Mouse (Mus musculus) lung, adult 2 months (tissue): ENCODE data around the gene Cmtm6. TPM values are rescaled to one million over a fixed set of nuclear protein-coding genes. Genes with fewer than 3 reads are reported as not detected.

ENCODE experiments used
- DNase-seq: peaks from one replicate; pipeline ENCODE4 v3.0.0; 2022
- H3K4me1 ChIP-seq: fragments of 200-500 bp; 2 replicates; pipeline ENCODE4 v1.6.1; 2011; ENCODE audit warnings: low read length; ENCODE audit not compliant: control insufficient read depth, insufficient read depth
- H3K4me3 ChIP-seq: fragments of 200-500 bp; replicated peaks from 2 replicates; pipeline ENCODE3; 2011; ENCODE audit warnings: low read depth, mild to moderate bottlenecking, control low read depth, low read length; ENCODE audit errors: extremely low read depth
- CTCF ChIP-seq: fragments of 200-500 bp; IDR thresholded peaks from 2 replicates; pipeline ENCODE4 v1.5.1; 2011; ENCODE audit warnings: mild to moderate bottlenecking, low read length, control low read depth; ENCODE audit not compliant: insufficient read depth
- POLR2A ChIP-seq: fragments of 200-500 bp; IDR thresholded peaks from 2 replicates; pipeline ENCODE4 v1.6.1; 2011; ENCODE audit warnings: low read depth, mild to moderate bottlenecking, control low read depth, low read length, borderline replicate concordance; ENCODE audit errors: extremely low read depth
- WGBS: fragments of 180-500 bp; shearing (Covaris S2); methylation state at CpG from one replicate; pipeline ENCODE4 v1.1.7; 2018; 5-methylcytosine and 5-hydroxymethylcytosine counted together
- polyA plus RNA-seq: library from polyadenylated mRNA; depleted of rRNA; stranded (reverse); fragments of >200 nt; gene quantifications from 2 replicates; pipeline ENCODE4 v1.2.3, GENCODE M21; 2012

Gene Cmtm6
- polyA plus RNA-seq, 1 experiment = 79.8 TPM

- TF ChIP-seq POLR2A (no peak), CTCF (peak; percentile 28; the same call in 1 of the 2 replicates)
- DNase-seq = no peak
- Histone ChIP-seq H3K4me3 (no peak overlapping the region), H3K4me1 (no peaks in the 10 kb centered on the region)
- 58% methylated on average over 13 of the region's 13 CpGs for WGBS
Observed at GRCm38 (mm10) chr9:114763341-114763740, 32.4 kb downstream of the Cmtm6 start.

- no peak overlapping the region for H3K4me3 ChIP-seq
- TF ChIP-seq POLR2A (no peak), CTCF (no peak)
- no peak for DNase-seq
- WGBS = 62% methylated on average over 13 of the region's 13 CpGs
- H3K4me1 ChIP-seq = no peaks in the 10 kb centered on the region
Observed at GRCm38 (mm10) chr9:114767030-114767429, 36.1 kb downstream of the Cmtm6 start.

- no peak for TF ChIP-seq POLR2A
- TF ChIP-seq CTCF = no peak
- no peak for DNase-seq
- H3K4me1 ChIP-seq = no peaks in the 10 kb centered on the region
- WGBS = 83% methylated on average over 2 of the region's 2 CpGs
- no peak overlapping the region for H3K4me3 ChIP-seq
Observed at GRCm38 (mm10) chr9:114767507-114767906, 36.6 kb downstream of the Cmtm6 start.

- H3K4me1 ChIP-seq = no peaks in the 10 kb centered on the region
- no peak for DNase-seq
- 57% methylated on average over 10 of the region's 10 CpGs for WGBS
- no peak for TF ChIP-seq CTCF
- no peak for TF ChIP-seq POLR2A
- H3K4me3 ChIP-seq = no peak overlapping the region
Observed at GRCm38 (mm10) chr9:114768066-114768465, 37.1 kb downstream of the Cmtm6 start.

- DNase-seq = no peak
- TF ChIP-seq POLR2A (no peak), CTCF (no peak)
- WGBS = 67% methylated on average over 4 of the region's 4 CpGs
- Histone ChIP-seq H3K4me3 (no peak overlapping the region), H3K4me1 (0 out of 2 replicates have a peak, but pooled peaks cover under 1% of the 10 kb centered on the region)
Observed at GRCm38 (mm10) chr9:114770224-114770623, 39.3 kb downstream of the Cmtm6 start.

GRCm38 (mm10) chr9:114771565-114771964 is 40.6 kb downstream of the Cmtm6 start:
- 80% methylated on average over 7 of the region's 7 CpGs for WGBS
- TF ChIP-seq POLR2A (no peak), CTCF (no peak)

GRCm38 (mm10) chr9:114774629-114775028 is 43.7 kb downstream of the Cmtm6 start:
- Histone ChIP-seq H3K4me1 (0 out of 2 replicates have a peak, but pooled peaks cover 2% of the 10 kb centered on the region), H3K4me3 (no peak overlapping the region)
- no peak for DNase-seq
- WGBS = 64% methylated on average over 6 of the region's 6 CpGs
- no peak for TF ChIP-seq POLR2A
- TF ChIP-seq CTCF = no peak

More at GRCm38 (mm10) chr9:114771565-114771964, 40.6 kb downstream of the Cmtm6 start:
- no peak overlapping the region for H3K4me3 ChIP-seq
- no peak for DNase-seq
- H3K4me1 ChIP-seq = 0 out of 2 replicates have a peak, but pooled peaks cover 2% of the 10 kb centered on the region

- no peak for DNase-seq
- no peak for TF ChIP-seq CTCF
- 0 out of 2 replicates have a peak, but pooled peaks cover 2% of the 10 kb centered on the region for H3K4me1 ChIP-seq
- H3K4me3 ChIP-seq = no peak overlapping the region
- WGBS = 41% methylated on average over 4 of the region's 4 CpGs
Observed at GRCm38 (mm10) chr9:114775272-114775671, 44.4 kb downstream of the Cmtm6 start.

- no peak for DNase-seq
- no peak for TF ChIP-seq CTCF
- TF ChIP-seq POLR2A = no peak
- 0 out of 2 replicates have a peak, but pooled peaks cover 2% of the 10 kb centered on the region for H3K4me1 ChIP-seq
- no peak overlapping the region for H3K4me3 ChIP-seq
- WGBS = 95% methylated on average over 3 of the region's 3 CpGs
Observed at GRCm38 (mm10) chr9:114776361-114776760, 45.4 kb downstream of the Cmtm6 start.

GRCm38 (mm10) chr9:114777178-114778046 is 46.5 kb downstream of the Cmtm6 start:
- Histone ChIP-seq H3K4me1 (0 out of 2 replicates have a peak, but pooled peaks cover 2% of the 10 kb centered on the region), H3K4me3 (no peak overlapping the region)
- no peak for DNase-seq
- 54% methylated on average over 6 of the region's 6 CpGs for WGBS
- TF ChIP-seq POLR2A = no peak
- TF ChIP-seq CTCF = no peak
